Mouse (Mus musculus): ENCODE measurements at regions not wholly inside any gene's neighbourhood (a gene's known extent, or its start where the extent isn't known, plus 50 kb on each side); places are given as distances from the start of the nearest gene placed in this dataset.
A peak's percentile ranks its signal among the peaks of the same experiment; 100 is the strongest.

GRCm38 (mm10) chr2:160421216-160421911, 54.5 kb upstream of the Mafb start:
- no peak for DNase-seq (ENCODE audit: low spot score)

GRCm38 (mm10) chr2:160424491-160424890, 57.6 kb upstream of the Mafb start:
- no peak for DNase-seq (ENCODE audit: low spot score)

- DNase-seq (ENCODE audit: low spot score) = no peak
Observed at GRCm38 (mm10) chr2:160427431-160427830, 60.6 kb upstream of the Mafb start.

- peak; percentile 19 for DNase-seq (ENCODE audit: low spot score)
Observed at GRCm38 (mm10) chr2:160433252-160433651, 66.4 kb upstream of the Mafb start.

- no peak for DNase-seq (ENCODE audit: low spot score)
Observed at GRCm38 (mm10) chr2:160434701-160435100, 67.8 kb upstream of the Mafb start.

- no peak for DNase-seq (ENCODE audit: low spot score)
Observed at GRCm38 (mm10) chr2:160435622-160436021, 68.8 kb upstream of the Mafb start.

- DNase-seq (ENCODE audit: low spot score) = no peak
Observed at GRCm38 (mm10) chr2:160439028-160439427, 72.2 kb upstream of the Mafb start.

GRCm38 (mm10) chr2:160440236-160440635, 73.4 kb upstream of the Mafb start:
- DNase-seq (ENCODE audit: low spot score) = no peak

GRCm38 (mm10) chr2:160451057-160451456, 84.2 kb upstream of the Mafb start:
- DNase-seq (ENCODE audit: low spot score) = no peak

- peak; percentile 37 for DNase-seq (ENCODE audit: low spot score)
Observed at GRCm38 (mm10) chr2:160451481-160452238, 84.8 kb upstream of the Mafb start.

- no peak for DNase-seq (ENCODE audit: low spot score)
Observed at GRCm38 (mm10) chr2:160452239-160452530, 85.3 kb upstream of the Mafb start.

GRCm38 (mm10) chr2:160452730-160453129, 85.9 kb upstream of the Mafb start:
- no peak for DNase-seq (ENCODE audit: low spot score)

- no peak for DNase-seq (ENCODE audit: low spot score)
Observed at GRCm38 (mm10) chr2:160455617-160456016, 88.8 kb upstream of the Mafb start.

GRCm38 (mm10) chr2:160456681-160457080, 89.8 kb upstream of the Mafb start:
- no peak for DNase-seq (ENCODE audit: low spot score)

GRCm38 (mm10) chr2:160471561-160471960, 104.7 kb upstream of the Mafb start:
- DNase-seq (ENCODE audit: low spot score) = no peak

- DNase-seq (ENCODE audit: low spot score) = no peak
Observed at GRCm38 (mm10) chr2:160476181-160476580, 109.3 kb upstream of the Mafb start.

GRCm38 (mm10) chr2:160479240-160479639, 112.4 kb upstream of the Mafb start:
- no peak for DNase-seq (ENCODE audit: low spot score)

- no peak for DNase-seq (ENCODE audit: low spot score)
Observed at GRCm38 (mm10) chr2:160485097-160485496, 118.2 kb upstream of the Mafb start.

GRCm38 (mm10) chr2:160485515-160485914, 118.7 kb upstream of the Mafb start:
- no peak for DNase-seq (ENCODE audit: low spot score)

- DNase-seq (ENCODE audit: low spot score) = no peak
Observed at GRCm38 (mm10) chr2:160499726-160500125, 132.9 kb upstream of the Mafb start.

- DNase-seq (ENCODE audit: low spot score) = no peak
Observed at GRCm38 (mm10) chr2:160502901-160503300, 136.0 kb upstream of the Mafb start.

- DNase-seq (ENCODE audit: low spot score) = no peak
Observed at GRCm38 (mm10) chr2:160503597-160504393, 136.9 kb upstream of the Mafb start.

GRCm38 (mm10) chr2:160504394-160504657, 137.5 kb upstream of the Mafb start:
- DNase-seq (ENCODE audit: low spot score) = no peak

Measured in urinary bladder, postnatal 25 days (tissue).